20 mouse cellular contexts compared by ENCODE assay signal in genomic region chr3:72685937-72686336, GRCm38 (mm10).
DNase-seq lines count a peak whose midpoint lies in the region; ATAC-seq and TF ChIP-seq lines count a peak whose summit lies in the region.
"Had no signal": no experiment of that assay in that cellular context is flagged by ENCODE, and none has a peak within 500 bp of the region (broad histone marks: within the 10 kb centered on the region; RNA-seq: fewer than 3 reads in every experiment).

No protein-coding gene starts in this region.

- no peak overlapping the region for H3K4me3 ChIP-seq in forebrain, embryonic 13.5 days
- H3K4me3 ChIP-seq in forebrain, embryonic 11.5 days (ENCODE audit: low read depth, low read length): no peak overlapping the region
- no peak overlapping the region for H3K4me3 ChIP-seq in hindbrain, postnatal 0 days (ENCODE audit: low read length)
- no peak overlapping the region for H3K4me3 ChIP-seq in hindbrain, embryonic 13.5 days
- no peak overlapping the region for H3K4me3 ChIP-seq in forebrain, embryonic 16.5 days (replicated peaks; ENCODE audit: low read length)
- H3K4me3 ChIP-seq: gastrocnemius, adult 2 months; heart, embryonic 12.5 days; hindbrain, embryonic 10.5 days; hindbrain, embryonic 15.5 days had no signal

- no peaks in the 10 kb centered on the region for H3K9me3 ChIP-seq in forebrain, embryonic 13.5 days (replicated peaks)
- no peaks in the 10 kb centered on the region for H3K9me3 ChIP-seq in forebrain, embryonic 11.5 days (ENCODE audit: control insufficient read depth, low read length)
- H3K9me3 ChIP-seq in hindbrain, postnatal 0 days (ENCODE audit: low read length): no peaks in the 10 kb centered on the region
- H3K9me3 ChIP-seq in hindbrain, embryonic 13.5 days: no peaks in the 10 kb centered on the region
- H3K9me3 ChIP-seq in forebrain, embryonic 16.5 days (ENCODE audit: control insufficient read depth, low read length): no peaks in the 10 kb centered on the region
- H3K9me3 ChIP-seq: heart, embryonic 12.5 days; hindbrain, embryonic 10.5 days; hindbrain, embryonic 15.5 days had no signal

- H3K36me3 ChIP-seq in forebrain, embryonic 13.5 days (ENCODE audit: poor library complexity, severe bottlenecking): no peaks in the 10 kb centered on the region
- H3K36me3 ChIP-seq in forebrain, embryonic 11.5 days (ENCODE audit: control insufficient read depth, insufficient read depth, low read length): no peaks in the 10 kb centered on the region
- no peaks in the 10 kb centered on the region for H3K36me3 ChIP-seq in hindbrain, postnatal 0 days (ENCODE audit: insufficient read depth, low read length)
- no peaks in the 10 kb centered on the region for H3K36me3 ChIP-seq in hindbrain, embryonic 13.5 days
- H3K36me3 ChIP-seq in forebrain, embryonic 16.5 days (ENCODE audit: control insufficient read depth, insufficient read depth): no peaks in the 10 kb centered on the region
- H3K36me3 ChIP-seq: heart, embryonic 12.5 days; hindbrain, embryonic 10.5 days; hindbrain, embryonic 15.5 days had no signal

- no peak overlapping the region for H3K9ac ChIP-seq in forebrain, embryonic 13.5 days
- no peak overlapping the region for H3K9ac ChIP-seq in forebrain, embryonic 11.5 days (ENCODE audit: low read length)
- no peak overlapping the region for H3K9ac ChIP-seq in hindbrain, postnatal 0 days (replicated peaks; ENCODE audit: low read length)
- H3K9ac ChIP-seq in hindbrain, embryonic 13.5 days: no peak overlapping the region
- H3K9ac ChIP-seq in forebrain, embryonic 16.5 days (replicated peaks; ENCODE audit: low read depth, low read length): no peak overlapping the region
- H3K9ac ChIP-seq: heart, embryonic 12.5 days; hindbrain, embryonic 15.5 days had no signal

- H3K27me3 ChIP-seq in forebrain, embryonic 13.5 days: no peaks in the 10 kb centered on the region
- no peaks in the 10 kb centered on the region for H3K27me3 ChIP-seq in forebrain, embryonic 11.5 days (ENCODE audit: control insufficient read depth, insufficient read depth, low read length)
- H3K27me3 ChIP-seq in hindbrain, postnatal 0 days (ENCODE audit: insufficient read depth, low read length): no peaks in the 10 kb centered on the region
- no peaks in the 10 kb centered on the region for H3K27me3 ChIP-seq in hindbrain, embryonic 13.5 days
- no peaks in the 10 kb centered on the region for H3K27me3 ChIP-seq in forebrain, embryonic 16.5 days (replicated peaks; ENCODE audit: control insufficient read depth, insufficient read depth, low read length)
- H3K27me3 ChIP-seq: heart, embryonic 12.5 days; hindbrain, embryonic 15.5 days had no signal

- DNase-seq in forebrain, embryonic 11.5 days (ENCODE audit: low spot score): no peak
- DNase-seq in hindbrain, postnatal 0 days (ENCODE audit: low spot score): peak; percentile 4
- DNase-seq in brain, adult 2 months (ENCODE audit: low read depth, low spot score): peak; percentile 14
- DNase-seq: adrenal gland, adult 2 months; adrenal gland, postnatal 25 days; cerebellum, adult 11 months; cerebellum, adult 8-10 months; cerebellum, postnatal 14 days; gastrocnemius, adult 2 months; gastrocnemius, postnatal 25 days; kidney, adult 9 months had no signal

- TF ChIP-seq CTCF in hindbrain, postnatal 0 days (IDR thresholded peaks at IDR 0.05; ENCODE audit: low read depth): no peak

- H3K27ac ChIP-seq in forebrain, embryonic 13.5 days: no peak overlapping the region
- H3K27ac ChIP-seq in forebrain, embryonic 11.5 days (ENCODE audit: low read depth, low read length): no peak overlapping the region
- no peak overlapping the region for H3K27ac ChIP-seq in hindbrain, postnatal 0 days
- no peak overlapping the region for H3K27ac ChIP-seq in hindbrain, embryonic 13.5 days
- H3K27ac ChIP-seq in forebrain, embryonic 16.5 days (ENCODE audit: low read length): no peak overlapping the region
- H3K27ac ChIP-seq: gastrocnemius, adult 2 months; hindbrain, embryonic 10.5 days; hindbrain, embryonic 15.5 days had no signal

- H3K4me2 ChIP-seq in forebrain, embryonic 13.5 days: no peak overlapping the region
- H3K4me2 ChIP-seq in forebrain, embryonic 11.5 days (ENCODE audit: low read depth, low read length, severe bottlenecking): no peak overlapping the region
- no peak overlapping the region for H3K4me2 ChIP-seq in hindbrain, postnatal 0 days (ENCODE audit: low read depth, low read length)
- no peak overlapping the region for H3K4me2 ChIP-seq in hindbrain, embryonic 13.5 days
- H3K4me2 ChIP-seq in forebrain, embryonic 16.5 days (ENCODE audit: low read length): no peak overlapping the region
- H3K4me2 ChIP-seq: heart, embryonic 12.5 days; hindbrain, embryonic 15.5 days had no signal

- WGBS in forebrain, embryonic 13.5 days: 19% methylated on average over 1 of the region's 1 CpGs
- 55% methylated on average over 1 of the region's 1 CpGs for WGBS in forebrain, embryonic 11.5 days
- WGBS in hindbrain, postnatal 0 days: 60% methylated on average over 1 of the region's 1 CpGs
- 76% methylated on average over 1 of the region's 1 CpGs for WGBS in hindbrain, embryonic 13.5 days
- WGBS in forebrain, embryonic 16.5 days: 17% methylated on average over 1 of the region's 1 CpGs

- ATAC-seq in forebrain, embryonic 13.5 days: peak; percentile 51; the same call in 1 of the 2 replicates
- ATAC-seq in forebrain, embryonic 11.5 days (replicated peaks; ENCODE audit: low FRiP score): no peak
- ATAC-seq in hindbrain, postnatal 0 days: no peak
- no peak for ATAC-seq in hindbrain, embryonic 13.5 days (ENCODE audit: low FRiP score)
- ATAC-seq in forebrain, embryonic 16.5 days: 0 out of 2 replicates have a peak, but pooled peaks have one; percentile 38
- ATAC-seq in erythroblast, adult 5-6 weeks (replicated peaks; ENCODE audit: low FRiP score, poor library complexity, severe bottlenecking): no peak
- ATAC-seq: inflammation-experienced regulatory T-cells, adult 6 months; intestine, postnatal 0 days had no signal

- H3K4me1 ChIP-seq in forebrain, embryonic 13.5 days: no peaks in the 10 kb centered on the region
- no peaks in the 10 kb centered on the region for H3K4me1 ChIP-seq in forebrain, embryonic 11.5 days (replicated peaks; ENCODE audit: control insufficient read depth, insufficient read depth, low read length)
- H3K4me1 ChIP-seq in hindbrain, postnatal 0 days (ENCODE audit: insufficient read depth, low read length): no peaks in the 10 kb centered on the region
- no peaks in the 10 kb centered on the region for H3K4me1 ChIP-seq in hindbrain, embryonic 13.5 days (replicated peaks)
- no peaks in the 10 kb centered on the region for H3K4me1 ChIP-seq in forebrain, embryonic 16.5 days (replicated peaks; ENCODE audit: control insufficient read depth, insufficient read depth, low read length)
- H3K4me1 ChIP-seq: heart, embryonic 12.5 days; hindbrain, embryonic 10.5 days; hindbrain, embryonic 15.5 days had no signal

Comparison
In these comparisons a context has a peak if more than half of its experiments do, and no peak if none do; other contexts are left out.
1. ATAC-seq: peak in forebrain, embryonic 13.5 days (single experiment) and forebrain, embryonic 16.5 days (single experiment); none in forebrain, embryonic 11.5 days (single experiment), hindbrain, postnatal 0 days (single experiment), hindbrain, embryonic 13.5 days (single experiment) and erythroblast, adult 5-6 weeks (single experiment).